Mouse (Mus musculus): ENCODE data around the gene Kmt2b. TPM values are rescaled to one million over a fixed set of nuclear protein-coding genes. Genes with fewer than 3 reads are reported as not detected.

Kmt2b gene
- 10 to 100 TPM; 29.5 to 35.8 TPM for total RNA-seq (2021)

DNA sequence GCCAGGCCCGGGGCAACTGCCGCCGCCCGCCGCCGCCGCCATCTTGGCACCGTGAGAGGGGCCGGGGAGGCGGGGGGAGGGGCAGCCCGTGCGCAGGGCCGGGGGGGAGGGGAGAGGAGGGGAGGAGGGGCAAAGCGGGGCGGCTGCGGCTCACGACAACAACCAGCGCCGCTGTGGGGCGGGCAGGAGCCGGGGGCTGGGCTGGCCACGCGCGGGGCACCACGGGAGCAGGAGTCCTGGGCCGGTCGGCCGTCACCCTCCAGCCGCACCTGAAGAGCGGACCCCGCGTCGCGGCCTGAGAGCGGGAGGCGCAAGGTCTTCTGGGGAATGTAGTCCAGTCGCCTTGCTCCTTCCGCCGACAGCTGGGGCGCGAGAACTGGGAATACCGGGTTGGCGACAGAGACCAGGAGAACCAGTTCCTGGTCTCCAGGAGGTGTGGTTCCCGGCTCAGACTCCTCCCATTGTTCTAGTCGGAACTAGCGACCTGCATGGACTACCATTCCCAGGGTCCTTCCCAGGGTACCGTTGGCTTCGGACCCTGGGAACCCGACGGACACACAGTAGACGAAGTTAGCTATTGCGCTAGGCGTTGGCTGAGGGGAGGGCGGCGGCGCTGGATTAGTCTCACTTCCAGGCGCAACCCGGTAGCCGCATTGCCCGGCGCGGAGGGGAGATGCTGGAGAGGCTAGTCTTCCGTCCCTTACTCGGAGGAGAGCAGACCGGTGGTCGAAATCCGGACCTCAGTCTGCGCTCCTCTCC lies at the start of gene Kmt2b:
Gene Kmt2b, minus strand, starts transcription at position 51 of the 759 bp plus-strand sequence.
- DNase-seq, result peak; percentile 96

DNA sequence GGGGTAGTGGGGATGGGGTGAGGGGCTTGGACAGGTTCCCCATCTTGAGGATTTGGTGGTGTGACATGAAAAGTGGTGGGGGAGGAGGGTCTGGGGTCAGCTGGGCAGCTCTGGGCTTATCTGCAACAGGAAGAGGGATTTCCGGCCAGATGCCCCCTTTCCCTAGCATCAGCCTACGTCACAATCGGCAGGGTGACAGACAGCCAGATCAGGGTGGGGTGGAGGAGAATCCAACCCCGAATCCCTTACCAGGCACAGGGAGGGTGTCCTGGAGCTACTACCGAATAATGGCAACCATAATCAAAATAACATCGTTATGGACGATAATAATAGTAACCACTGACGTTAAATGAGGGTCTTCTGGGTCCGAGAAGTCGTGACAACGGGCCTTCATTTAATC lies 47.9 kb upstream of the Kmt2b start:
- DNase-seq, result no peak

- DNase-seq, result no peak
Observed at GRCm38 (mm10) chr7:30635752-30636151, 47.2 kb upstream of the Kmt2b start, which contains the start of gene Etv2. Etv2 (minus strand) TSS chr7:30635852.

GRCm38 (mm10) chr7:30634621-30635020 lies 46.1 kb upstream of the Kmt2b start:
- peak; percentile 73 for DNase-seq

DNA sequence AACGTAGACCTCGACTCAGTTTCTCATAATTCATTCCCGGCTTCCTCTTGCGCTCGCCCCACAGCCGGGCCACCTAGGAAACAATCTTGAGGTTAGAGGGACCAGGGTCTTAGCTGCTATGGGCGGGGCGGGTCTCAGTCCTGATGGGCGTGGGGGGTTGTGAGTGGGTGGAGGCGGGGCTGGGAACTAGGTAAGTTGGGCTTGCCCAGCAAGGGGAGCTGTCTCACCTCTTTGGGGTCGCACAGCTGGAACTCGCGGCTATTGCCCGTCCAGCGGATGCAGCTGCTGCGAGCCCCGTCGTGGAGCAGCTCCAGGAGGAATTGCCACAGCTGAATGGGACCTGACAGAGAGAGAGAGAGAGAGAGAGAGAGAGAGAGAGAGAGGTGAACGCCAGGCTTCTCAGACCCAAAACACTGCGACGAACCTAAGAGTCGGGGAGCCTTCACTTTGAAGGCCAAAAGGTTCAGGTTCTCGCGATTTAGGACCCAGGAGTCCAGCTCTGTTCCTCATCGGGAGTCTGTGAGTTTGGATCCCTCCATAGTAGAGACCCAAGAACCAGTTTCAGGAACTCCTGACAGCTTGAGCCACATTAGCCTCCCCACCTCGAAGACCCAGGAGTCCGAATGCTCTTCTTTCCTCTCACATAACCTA lies 45.4 kb upstream of the Kmt2b start:
- no peak for DNase-seq

GRCm38 (mm10) chr7:30629013-30629412 lies 40.5 kb upstream of the Kmt2b start:
- DNase-seq, result no peak

GRCm38 (mm10) chr7:30626647-30627046 lies 38.1 kb upstream of the Kmt2b start:
- DNase-seq, result no peak

GRCm38 (mm10) chr7:30625530-30626384 lies 37.2 kb upstream of the Kmt2b start, which contains the start of gene Cox6b1:
Cox6b1 (minus strand) TSS chr7:30626151.
- peak; percentile 91 for DNase-seq

DNA sequence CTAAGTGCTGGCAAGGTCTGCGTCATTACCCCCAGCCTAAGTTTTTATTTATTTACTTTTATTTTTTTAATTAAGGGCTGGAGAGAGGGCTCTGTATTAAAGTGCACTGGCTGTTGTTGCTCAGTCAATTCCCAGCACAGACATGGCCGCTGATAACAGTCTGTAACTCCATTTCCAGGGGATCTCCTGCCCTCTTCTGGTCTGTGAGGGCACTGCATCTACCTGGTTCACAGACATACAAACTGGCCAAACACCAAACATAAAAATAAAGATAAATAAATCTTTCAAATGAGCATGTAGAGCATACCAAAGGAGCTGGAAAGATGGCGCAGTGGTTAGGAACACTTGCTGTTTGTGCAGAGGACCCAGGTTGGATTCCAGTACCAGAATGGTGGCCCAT lies 30.7 kb upstream of the Kmt2b start:
- DNase-seq, result peak; percentile 58

GRCm38 (mm10) chr7:30618658-30619057 lies 30.1 kb upstream of the Kmt2b start:
- DNase-seq, result no peak

GRCm38 (mm10) chr7:30615049-30615760 lies 26.7 kb upstream of the Kmt2b start:
- no peak for DNase-seq

DNA sequence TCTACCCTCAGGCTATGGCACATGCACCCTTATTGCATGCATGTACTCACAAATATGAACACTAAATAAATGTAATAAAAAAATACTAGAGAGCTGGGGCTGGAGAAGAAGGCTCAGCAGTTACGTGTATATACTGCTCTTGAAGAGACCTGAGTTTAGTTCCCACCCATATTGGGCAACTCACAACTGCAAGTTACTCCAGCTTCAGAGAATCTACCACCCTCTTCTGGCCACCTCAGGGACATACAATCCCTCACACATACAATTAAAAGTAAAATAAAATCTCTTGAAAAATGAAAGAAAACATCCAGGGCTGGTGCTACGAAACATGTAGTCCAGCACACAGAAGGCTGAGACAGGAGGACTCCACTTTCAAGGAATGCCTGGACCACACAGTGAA lies 25.9 kb upstream of the Kmt2b start:
- DNase-seq, result no peak

- DNase-seq, result peak; percentile 77
Observed at GRCm38 (mm10) chr7:30613529-30614112, 25.1 kb upstream of the Kmt2b start.

- DNase-seq, result no peak
Observed at GRCm38 (mm10) chr7:30612654-30613402, 24.3 kb upstream of the Kmt2b start, which contains the start of gene Upk1a. Upk1a (minus strand) TSS chr7:30612847.

DNA sequence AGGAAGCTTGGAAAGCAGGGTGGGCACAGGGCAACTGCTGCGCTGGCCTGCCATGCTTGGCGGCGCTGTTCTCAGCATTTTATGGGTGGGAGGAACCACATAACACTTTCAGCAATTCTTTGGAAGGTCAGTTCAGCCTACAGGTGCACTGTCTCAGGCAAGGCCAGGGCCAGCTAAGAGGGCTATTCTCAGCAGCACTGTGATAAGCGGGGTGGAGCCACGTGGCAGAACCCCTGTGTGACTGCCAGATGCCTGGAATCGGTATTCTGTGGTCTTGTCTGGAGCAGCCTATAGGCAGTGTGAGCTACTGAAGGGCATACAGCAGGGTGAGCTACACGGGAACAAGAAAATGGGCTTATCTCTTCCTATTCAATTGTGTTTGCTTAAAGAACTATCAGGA lies 21.5 kb upstream of the Kmt2b start:
- peak; percentile 63 for DNase-seq

GRCm38 (mm10) chr7:30608476-30608875 lies 19.9 kb upstream of the Kmt2b start:
- DNase-seq, result no peak

- peak; percentile 73 for DNase-seq
Observed at GRCm38 (mm10) chr7:30607706-30608309, 19.3 kb upstream of the Kmt2b start.

DNA sequence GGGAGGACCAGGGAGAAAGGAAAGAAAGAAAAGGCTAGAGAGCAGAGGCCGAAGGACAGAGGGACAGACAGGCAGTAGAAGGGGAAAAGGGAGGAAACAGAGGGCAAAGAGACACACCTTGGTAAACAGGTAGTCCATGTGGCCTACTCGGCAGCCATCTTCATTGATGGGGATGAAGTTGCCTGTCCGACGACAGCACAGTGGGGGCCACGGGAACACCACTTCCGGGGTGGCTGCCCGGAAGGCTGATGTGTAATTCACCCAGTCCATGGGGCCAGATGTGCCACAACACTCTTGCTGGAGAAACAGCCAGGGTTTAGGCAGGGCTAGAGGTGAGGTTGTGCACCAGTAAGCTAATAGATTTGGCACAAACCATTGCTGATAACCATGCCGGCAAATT lies 16.4 kb upstream of the Kmt2b start:
- DNase-seq, result no peak

DNA sequence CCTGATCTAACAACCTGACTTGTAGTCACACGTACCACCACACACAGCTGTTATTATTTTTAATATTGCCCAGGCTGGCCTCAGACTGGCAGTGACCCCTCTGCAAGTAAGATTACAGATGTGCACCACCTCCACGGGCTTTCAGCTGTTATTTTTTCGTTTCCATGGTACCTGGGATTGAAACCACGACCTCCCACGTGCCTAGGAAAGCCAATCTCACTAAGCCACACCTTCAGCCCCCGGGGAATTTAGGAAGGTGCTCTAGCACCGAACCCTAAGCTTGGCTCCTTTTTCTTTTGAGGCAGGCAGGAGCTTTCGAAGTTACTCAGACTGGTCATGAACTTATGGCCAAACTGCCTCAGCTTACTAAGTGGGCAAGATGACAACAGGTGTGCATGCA lies 15.9 kb upstream of the Kmt2b start:
- no peak for DNase-seq

- no peak for DNase-seq
Observed at GRCm38 (mm10) chr7:30602583-30602982, 14.1 kb upstream of the Kmt2b start.

- DNase-seq, result no peak
Observed at GRCm38 (mm10) chr7:30600651-30601050, 12.1 kb upstream of the Kmt2b start.
